Mouse (Mus musculus) myocyte (in vitro differentiated cells): ENCODE measurements at regions not wholly inside any gene's neighbourhood (a gene's known extent, or its start where the extent isn't known, plus 50 kb on each side); places are given as distances from the start of the nearest gene placed in this dataset.

ENCODE experiments used
- H3K27me3 ChIP-seq: one replicate; pipeline ENCODE4 v1.6.1; 2011; ENCODE audit not compliant: control insufficient read depth, insufficient read depth, insufficient read length
- H3K36me3 ChIP-seq: one replicate; pipeline ENCODE4 v1.6.1; 2011; ENCODE audit not compliant: control insufficient read depth, insufficient read depth
- H3K4me2 ChIP-seq: one replicate; pipeline ENCODE4 v1.6.1; 2011; ENCODE audit warnings: low read depth, control low read depth
- H3K4me3 ChIP-seq: one replicate; pipeline ENCODE4 v1.5.1; 2011; ENCODE audit warnings: mild to moderate bottlenecking, control low read depth, moderate library complexity
- H3K79me2 ChIP-seq: one replicate; pipeline ENCODE4 v1.6.1; 2011; ENCODE audit not compliant: control insufficient read depth, insufficient read depth
- H3ac ChIP-seq: one replicate; pipeline ENCODE4 v1.6.1; 2011; ENCODE audit not compliant: control insufficient read depth, insufficient read length
- CEBPB ChIP-seq: IDR thresholded peaks from 2 replicates; pipeline ENCODE4 v1.6.1; 2011; ENCODE audit warnings: mild to moderate bottlenecking, moderate library complexity; ENCODE audit not compliant: poor library complexity, insufficient read depth, severe bottlenecking
- E2F4 ChIP-seq: IDR thresholded peaks from one replicate; pipeline ENCODE4 v1.6.1; 2011; ENCODE audit warnings: mild to moderate bottlenecking, control low read depth, moderate library complexity; ENCODE audit not compliant: insufficient read depth
- MAX ChIP-seq: IDR thresholded peaks from one replicate; pipeline ENCODE4 v1.6.1; 2011; ENCODE audit warnings: low read depth, mild to moderate bottlenecking, control low read depth
- MYOD1 ChIP-seq, 3 experiments: IDR thresholded peaks; one replicate each; pipeline ENCODE4 v1.6.1; 2011; ENCODE audit warnings: control low read depth in 2 of 3, low read depth in 2 of 3, mild to moderate bottlenecking in 2 of 3, moderate library complexity in 1 of 3; ENCODE audit not compliant: insufficient read length in 2 of 3, control insufficient read depth in 1 of 3
- MYOG ChIP-seq, 3 experiments: IDR thresholded peaks; one replicate each; pipeline ENCODE4 v1.6.1; 2011; ENCODE audit warnings: control low read depth in 2 of 3, low read depth in 2 of 3, mild to moderate bottlenecking in 2 of 3; ENCODE audit not compliant: insufficient read length in 2 of 3, control insufficient read depth in 1 of 3, insufficient read depth in 1 of 3
- POLR2A ChIP-seq: IDR thresholded peaks from one replicate; pipeline ENCODE4 v1.6.1; 2011; ENCODE audit warnings: low read depth, mild to moderate bottlenecking, control low read depth, moderate library complexity; ENCODE audit not compliant: insufficient read length
- POLR2AphosphoS2 ChIP-seq: IDR thresholded peaks from one replicate; pipeline ENCODE4 v1.6.1; 2011; ENCODE audit warnings: low read depth, control low read depth; ENCODE audit not compliant: insufficient read length
- REST ChIP-seq: IDR thresholded peaks from one replicate; pipeline ENCODE4 v1.6.1; 2011; ENCODE audit warnings: mild to moderate bottlenecking, control low read depth, moderate library complexity; ENCODE audit not compliant: insufficient read depth, insufficient read length
- SRF ChIP-seq: IDR thresholded peaks from one replicate; pipeline ENCODE4 v1.6.1; 2011; ENCODE audit warnings: low read depth; ENCODE audit not compliant: control insufficient read depth, insufficient read length
- TCF12 ChIP-seq: IDR thresholded peaks from one replicate; pipeline ENCODE4 v1.6.1; 2011; ENCODE audit warnings: mild to moderate bottlenecking, control low read depth; ENCODE audit not compliant: poor library complexity, insufficient read depth, severe bottlenecking
- TCF3 ChIP-seq: IDR thresholded peaks from one replicate; pipeline ENCODE4 v1.6.1; 2011; ENCODE audit warnings: low read depth, control low read depth; ENCODE audit not compliant: insufficient read length
- USF1 ChIP-seq: IDR thresholded peaks from one replicate; pipeline ENCODE4 v1.6.1; 2011; ENCODE audit warnings: low read depth, mild to moderate bottlenecking, control low read depth, moderate library complexity

DNA sequence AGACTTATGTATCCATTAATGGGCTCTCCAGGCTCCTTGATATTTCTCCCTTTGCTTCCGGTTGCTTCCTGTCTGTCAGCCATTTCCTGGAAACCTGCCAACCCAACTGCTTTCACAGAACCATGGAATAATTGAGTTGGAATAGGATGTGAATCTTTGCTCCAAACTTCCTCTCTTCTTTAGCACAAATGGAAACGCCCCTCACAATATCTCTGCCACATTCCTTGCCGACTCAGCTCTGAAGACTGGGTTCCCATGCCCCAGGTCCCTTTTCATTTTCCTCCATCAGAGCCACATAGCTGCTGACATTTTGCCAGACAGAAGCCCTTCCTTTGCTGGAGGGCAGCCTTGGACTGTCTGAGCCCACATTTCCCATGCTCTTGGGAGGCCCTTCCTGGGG lies 147.5 kb upstream of the Lyplal1 start:
- no peaks in the 10 kb centered on the region for H3K36me3 ChIP-seq
- no peaks in the 10 kb centered on the region for H3K79me2 ChIP-seq
- no peak overlapping the region for H3K4me2 ChIP-seq
- no peak overlapping the region for H3ac ChIP-seq
- no peaks in the 10 kb centered on the region for H3K27me3 ChIP-seq
- no peak overlapping the region for H3K4me3 ChIP-seq
- no peak for TF ChIP-seq REST
- TF ChIP-seq MYOD1 (IDR thresholded peaks at IDR 0.05; ENCODE audit: control insufficient read depth in 1 of 3, insufficient read length in 2 of 3, low read depth in 2 of 3), result no peak

DNA sequence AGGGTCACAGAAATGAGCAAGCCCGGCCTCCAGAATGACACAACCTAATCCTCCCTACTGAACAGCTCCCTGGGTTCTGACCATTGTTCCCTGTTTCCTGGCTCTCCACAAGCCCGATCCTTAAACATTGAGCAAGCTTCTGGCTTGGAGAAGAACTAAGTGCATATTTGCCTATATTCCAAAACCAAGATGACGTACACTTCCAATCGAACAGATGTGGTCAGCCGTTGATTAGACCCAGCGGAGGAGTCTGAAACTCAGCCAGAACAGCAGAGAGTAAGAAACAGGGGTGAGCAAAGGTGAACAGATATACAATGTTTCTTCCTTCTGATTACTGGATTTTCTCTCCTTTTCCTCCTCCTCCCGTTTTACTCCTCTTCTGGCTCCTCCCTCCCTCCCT lies 146.8 kb upstream of the Lyplal1 start:
- TF ChIP-seq TCF3, result no peak
- TF ChIP-seq SRF, result no peak
- no peak for TF ChIP-seq POLR2A
- no peak for TF ChIP-seq MYOG (IDR thresholded peaks at IDR 0.05; ENCODE audit: control insufficient read depth in 1 of 3, insufficient read depth in 1 of 3, insufficient read length in 2 of 3, low read depth in 2 of 3)
- TF ChIP-seq CEBPB, result no peak
- no peak overlapping the region for H3ac ChIP-seq
- H3K4me3 ChIP-seq, result no peak overlapping the region
- no peak overlapping the region for H3K4me2 ChIP-seq
- no peaks in the 10 kb centered on the region for H3K79me2 ChIP-seq
- no peaks in the 10 kb centered on the region for H3K36me3 ChIP-seq
- no peaks in the 10 kb centered on the region for H3K27me3 ChIP-seq

DNA sequence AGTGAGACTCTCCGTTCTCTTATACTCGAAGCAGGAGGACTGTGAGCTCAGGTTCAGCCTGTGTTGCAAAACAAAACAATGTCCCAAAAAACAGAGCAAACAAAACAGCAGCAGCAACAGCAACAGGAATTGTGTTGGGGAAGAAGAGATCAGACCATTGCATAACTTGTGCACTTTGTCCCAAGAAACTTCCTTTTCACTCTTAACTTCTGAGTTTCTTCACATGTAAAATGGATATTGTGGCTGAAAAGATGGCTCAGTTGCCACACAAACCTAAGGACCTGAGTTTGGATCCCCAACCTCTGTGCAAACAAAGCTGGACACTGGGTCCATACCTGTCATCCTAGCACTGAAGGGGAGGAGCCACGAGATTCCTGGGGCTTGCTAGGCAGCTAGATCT lies 146.1 kb upstream of the Lyplal1 start:
- Histone ChIP-seq H3K4me3 (no peak overlapping the region), H3K4me2 (no peak overlapping the region), H3K36me3 (no peaks in the 10 kb centered on the region), H3ac (no peak overlapping the region), H3K79me2 (no peaks in the 10 kb centered on the region), H3K27me3 (no peaks in the 10 kb centered on the region)
- no peak for TF ChIP-seq MYOD1 (IDR thresholded peaks at IDR 0.05; ENCODE audit: control insufficient read depth in 1 of 3, insufficient read length in 2 of 3, low read depth in 2 of 3)
- no peak for TF ChIP-seq CEBPB
- no peak for TF ChIP-seq TCF3
- TF ChIP-seq POLR2AphosphoS2, result no peak
- TF ChIP-seq MAX, result no peak
- TF ChIP-seq REST, result no peak

DNA sequence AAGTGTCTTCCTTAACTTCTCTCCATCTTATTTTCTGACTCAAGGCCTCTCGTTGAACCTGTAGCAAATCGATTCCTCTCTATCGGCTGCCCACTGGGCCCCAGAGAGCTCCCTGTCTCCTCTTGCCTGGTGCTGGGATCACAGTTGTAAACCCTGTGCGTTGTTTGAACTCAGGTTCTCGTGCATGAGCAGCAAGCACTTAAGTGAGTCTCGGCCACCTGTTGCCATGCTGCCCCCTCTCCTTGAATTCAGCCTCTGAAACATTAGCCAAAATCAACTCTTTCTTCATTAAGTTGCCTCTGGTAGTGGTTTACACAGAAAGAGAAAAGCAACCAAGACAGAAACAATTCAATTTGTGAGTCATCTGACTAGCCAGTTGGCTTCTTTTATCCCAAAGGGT lies 144.9 kb upstream of the Lyplal1 start:
- Histone ChIP-seq H3ac (no peak overlapping the region), H3K4me2 (peak overlapping the region; percentile 32), H3K36me3 (no peaks in the 10 kb centered on the region), H3K4me3 (no peak overlapping the region), H3K79me2 (no peaks in the 10 kb centered on the region), H3K27me3 (no peaks in the 10 kb centered on the region)
- no peak for TF ChIP-seq REST
- TF ChIP-seq MYOD1 (IDR thresholded peaks at IDR 0.05; ENCODE audit: control insufficient read depth in 1 of 3, insufficient read length in 2 of 3, low read depth in 2 of 3), result peak in 2 of 3 experiments; percentile 61 to 80

DNA sequence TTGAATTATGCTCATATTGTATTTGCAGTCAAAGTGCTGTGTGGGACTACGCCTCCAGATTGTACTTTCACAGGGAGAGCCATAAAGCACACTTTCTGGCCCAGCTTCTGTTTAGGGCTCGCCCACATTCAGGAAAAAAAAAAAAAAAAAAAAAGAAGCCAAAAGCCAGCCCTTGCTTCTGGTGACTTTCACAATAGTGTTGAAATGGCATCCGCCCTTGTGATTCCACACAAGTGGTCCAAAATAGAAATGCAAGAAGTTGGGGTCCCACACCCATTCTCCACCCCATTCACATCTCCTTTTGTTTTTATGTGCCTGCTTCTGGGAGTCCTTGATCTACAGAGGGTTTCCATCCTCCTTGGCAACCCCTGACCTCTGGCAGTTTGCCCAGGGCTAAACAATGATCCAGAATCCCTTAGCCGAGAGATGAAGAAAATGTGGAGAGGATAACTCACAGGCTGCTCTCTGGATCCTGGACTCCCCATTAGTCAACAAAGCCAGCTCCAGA lies 144.3 kb upstream of the Lyplal1 start:
- no peaks in the 10 kb centered on the region for H3K27me3 ChIP-seq
- no peaks in the 10 kb centered on the region for H3K79me2 ChIP-seq
- no peak overlapping the region for H3ac ChIP-seq
- no peaks in the 10 kb centered on the region for H3K36me3 ChIP-seq
- H3K4me2 ChIP-seq, result peak overlapping the region; percentile 32
- no peak for TF ChIP-seq REST
- no peak for TF ChIP-seq TCF12
- TF ChIP-seq CEBPB, result 0 out of 2 replicates have a peak, but pooled peaks have one; percentile 13
- H3K4me3 ChIP-seq, result no peak overlapping the region

- Histone ChIP-seq H3K79me2 (no peaks in the 10 kb centered on the region), H3ac (no peak overlapping the region), H3K4me2 (no peak overlapping the region), H3K36me3 (no peaks in the 10 kb centered on the region), H3K27me3 (no peaks in the 10 kb centered on the region), H3K4me3 (no peak overlapping the region)
- TF ChIP-seq TCF3, result no peak
- no peak for TF ChIP-seq SRF
- TF ChIP-seq MYOG (IDR thresholded peaks at IDR 0.05; ENCODE audit: control insufficient read depth in 1 of 3, insufficient read depth in 1 of 3, insufficient read length in 2 of 3, low read depth in 2 of 3), result no peak
- no peak for TF ChIP-seq CEBPB
- TF ChIP-seq MAX, result no peak
- no peak for TF ChIP-seq MYOD1 (IDR thresholded peaks at IDR 0.05; ENCODE audit: control insufficient read depth in 1 of 3, insufficient read length in 2 of 3, low read depth in 2 of 3)
- TF ChIP-seq E2F4, result no peak
- TF ChIP-seq POLR2AphosphoS2, result no peak
- TF ChIP-seq POLR2A, result no peak
- TF ChIP-seq REST, result no peak
- TF ChIP-seq USF1, result no peak
Observed at GRCm38 (mm10) chr1:186257611-186258010, 140.5 kb upstream of the Lyplal1 start.
